Mouse (Mus musculus) spleen, adult 10 weeks (tissue): ENCODE results near the gene Mat2b. TPM values are rescaled to one million over a fixed set of nuclear protein-coding genes. Genes with fewer than 3 reads are reported as not detected.

Source experiments
- polyA plus RNA-seq: library from polyadenylated mRNA; stranded (reverse); fragments of 350-450 nt; fragmentation: Illumina TruSeq; extraction: RNeasy Lipid Tissue Mini Kit (QIAGEN cat#74804); gene quantifications from one replicate; pipeline ENCODE4 v1.2.3, GENCODE M21; 2015; ENCODE audit warnings: low replicate concordance; ENCODE audit not compliant: insufficient read depth

Mat2b gene
- polyA plus RNA-seq = 148 TPM

GRCm38 (mm10) chr11:40695103-40695502 lies at the start of gene Mat2b:
TSS of gene Mat2b (minus strand) at chr11:40695203.

GRCm38 (mm10) chr11:40733339-40734174 lies 38.6 kb upstream of the Mat2b start, which contains the start of the genes Hmmr and Nudcd2:
TSS of gene Hmmr (minus strand) at chr11:40733422.
TSS of gene Nudcd2 (plus strand) at chr11:40733667.

Other genes starting within 250 kb of the Mat2b start
- gene Hmmr, start 38.2 kb upstream of the Mat2b start, polyA plus RNA-seq = 10.7 TPM
- 58.6 TPM for gene Nudcd2, start 38.5 kb upstream of the Mat2b start, polyA plus RNA-seq
- 96.4 TPM for gene Ccng1, start 60.1 kb upstream of the Mat2b start, polyA plus RNA-seq